Mouse (Mus musculus) CD4-positive, CD25-positive, alpha-beta regulatory T cell, adult 4 months (primary cell): Measurements from ENCODE around the gene Tbata. TPM values are rescaled to one million over a fixed set of nuclear protein-coding genes. Genes with fewer than 3 reads are reported as not detected.

Experiments used
- ATAC-seq: one replicate; pipeline ENCODE4 v1.8.0; 2017
- polyA plus RNA-seq, 2 experiments: library from polyadenylated mRNA; unstranded; fragments of 100-300 nt; shearing (Covaris generic); gene quantifications; one replicate each; pipeline ENCODE4 v1.2.1; 2017

Tbata gene
- polyA plus RNA-seq, 2 experiments from 2014 or later: not detected

GRCm38 (mm10) chr10:61167333-61168096, 4.2 kb upstream of the Tbata start:
- ATAC-seq: no peak

- no peak for ATAC-seq
Measured at GRCm38 (mm10) chr10:61168393-61168792, 3.4 kb upstream of the Tbata start.

- no peak for ATAC-seq
Measured at GRCm38 (mm10) chr10:61172496-61172895, 742 bp downstream of the Tbata start.

GRCm38 (mm10) chr10:61174711-61175441, 3.1 kb downstream of the Tbata start:
- no peak for ATAC-seq

- no peak for ATAC-seq
Measured at GRCm38 (mm10) chr10:61175442-61176204, 3.9 kb downstream of the Tbata start.

- ATAC-seq: no peak
Measured at GRCm38 (mm10) chr10:61176221-61176790, 4.6 kb downstream of the Tbata start.

- ATAC-seq: no peak
Measured at GRCm38 (mm10) chr10:61177751-61178150, 6.0 kb downstream of the Tbata start.

- no peak for ATAC-seq
Measured at GRCm38 (mm10) chr10:61178687-61179086, 6.9 kb downstream of the Tbata start.

GRCm38 (mm10) chr10:61179927-61180326, 8.2 kb downstream of the Tbata start:
- no peak for ATAC-seq

GRCm38 (mm10) chr10:61187001-61187400, 15.2 kb downstream of the Tbata start:
- ATAC-seq: no peak

- ATAC-seq: no peak
Measured at GRCm38 (mm10) chr10:61188010-61188409, 16.3 kb downstream of the Tbata start.

- no peak for ATAC-seq
Measured at GRCm38 (mm10) chr10:61194611-61195010, 22.9 kb downstream of the Tbata start.

- no peak for ATAC-seq
Measured at GRCm38 (mm10) chr10:61195216-61195615, 23.5 kb downstream of the Tbata start.

- ATAC-seq: no peak
Measured at GRCm38 (mm10) chr10:61195718-61196291, 24.1 kb downstream of the Tbata start.

- peak; percentile 54 for ATAC-seq
Measured at GRCm38 (mm10) chr10:61199566-61200213, 27.9 kb downstream of the Tbata start.

GRCm38 (mm10) chr10:61200232-61200820, 28.6 kb downstream of the Tbata start:
- no peak for ATAC-seq

- no peak for ATAC-seq
Measured at GRCm38 (mm10) chr10:61200998-61201397, 29.2 kb downstream of the Tbata start.

- no peak for ATAC-seq
Measured at GRCm38 (mm10) chr10:61201596-61202318, 30.0 kb downstream of the Tbata start.

GRCm38 (mm10) chr10:61203930-61204329, 32.2 kb downstream of the Tbata start:
- ATAC-seq: no peak

GRCm38 (mm10) chr10:61208114-61208684, 36.4 kb downstream of the Tbata start:
- ATAC-seq: no peak
